Mouse (Mus musculus): ENCODE data around the gene Rtl6. TPM values are rescaled to one million over a fixed set of nuclear protein-coding genes. Genes with fewer than 3 reads are reported as not detected.

Gene Rtl6
- polyA plus RNA-seq, 1 experiment = not detected

DNA sequence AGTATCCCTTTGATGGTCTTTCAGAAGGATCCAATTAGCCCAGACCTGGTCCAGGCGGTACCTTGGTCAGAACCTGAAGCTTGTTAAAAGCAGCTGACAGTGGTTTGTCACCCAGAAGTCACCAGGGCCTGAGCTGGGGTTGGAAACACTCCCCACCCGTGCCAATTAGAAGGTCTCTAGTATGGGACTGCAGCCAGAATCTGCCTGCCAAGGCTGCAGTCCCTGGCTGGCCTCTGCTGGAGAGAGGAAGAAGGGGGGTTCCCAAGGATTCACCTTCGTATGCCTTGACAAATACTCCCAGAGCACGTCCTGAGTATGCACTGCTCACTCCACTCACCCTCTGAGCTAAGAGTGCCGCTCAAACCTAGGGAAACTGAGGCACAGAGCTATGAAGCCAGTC, 34.6 kb upstream of the Rtl6 start:
- H3K4me3 ChIP-seq (replicated peaks) = no peak overlapping the region
- TF ChIP-seq TAL1 (IDR thresholded peaks at IDR 0.05; ENCODE audit: low read length) (no peak), GATA1 (IDR thresholded peaks at IDR 0.05; ENCODE audit: low read length) (no peak)
- no peaks in the 10 kb centered on the region for H3K27me3 ChIP-seq (ENCODE audit: control insufficient read depth)
- peaks cover 56% of the 10 kb centered on the region for H3K4me1 ChIP-seq (ENCODE audit: control insufficient read depth)
- H3K9me3 ChIP-seq (ENCODE audit: control insufficient read depth, low read length) = no peaks in the 10 kb centered on the region
- no peaks in the 10 kb centered on the region for H3K36me3 ChIP-seq (ENCODE audit: control insufficient read depth)

DNA sequence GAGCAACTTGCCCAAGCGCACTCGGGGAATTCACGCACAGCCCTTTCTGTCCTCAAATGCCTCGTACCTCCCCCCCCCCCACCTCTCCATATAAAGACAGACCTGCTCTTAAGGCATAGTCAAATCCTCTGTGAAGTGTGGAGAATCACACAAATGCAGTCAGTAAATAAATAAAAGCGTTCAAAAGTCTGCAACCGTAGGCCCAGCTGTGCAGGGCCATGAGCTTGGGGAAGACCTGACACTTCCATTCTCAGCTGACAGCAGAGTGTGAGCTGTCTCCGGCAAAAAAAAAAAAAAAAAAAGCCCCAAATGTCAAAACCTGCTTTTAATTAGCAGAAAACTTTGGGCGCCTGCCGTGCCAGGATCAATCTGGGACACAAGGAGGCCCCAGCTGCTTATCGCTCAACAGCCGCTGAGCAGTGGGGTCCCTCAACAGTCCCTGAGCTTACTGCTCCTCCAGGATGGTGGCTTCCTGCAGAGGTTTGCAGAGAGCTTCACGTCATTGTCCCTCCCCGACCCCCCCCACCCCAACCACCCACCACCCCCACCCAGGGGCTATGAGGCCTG, 34.0 kb upstream of the Rtl6 start:
- no peaks in the 10 kb centered on the region for H3K36me3 ChIP-seq (ENCODE audit: control insufficient read depth)
- no peaks in the 10 kb centered on the region for H3K9me3 ChIP-seq (ENCODE audit: control insufficient read depth, low read length)
- H3K27me3 ChIP-seq (ENCODE audit: control insufficient read depth) = no peaks in the 10 kb centered on the region
- no peak for TF ChIP-seq GATA1 (IDR thresholded peaks at IDR 0.05; ENCODE audit: low read length)
- TF ChIP-seq TAL1 (IDR thresholded peaks at IDR 0.05; ENCODE audit: low read length) = no peak
- peaks cover 52% of the 10 kb centered on the region for H3K4me1 ChIP-seq (ENCODE audit: control insufficient read depth)
- H3K4me3 ChIP-seq (replicated peaks) = no peak overlapping the region

DNA sequence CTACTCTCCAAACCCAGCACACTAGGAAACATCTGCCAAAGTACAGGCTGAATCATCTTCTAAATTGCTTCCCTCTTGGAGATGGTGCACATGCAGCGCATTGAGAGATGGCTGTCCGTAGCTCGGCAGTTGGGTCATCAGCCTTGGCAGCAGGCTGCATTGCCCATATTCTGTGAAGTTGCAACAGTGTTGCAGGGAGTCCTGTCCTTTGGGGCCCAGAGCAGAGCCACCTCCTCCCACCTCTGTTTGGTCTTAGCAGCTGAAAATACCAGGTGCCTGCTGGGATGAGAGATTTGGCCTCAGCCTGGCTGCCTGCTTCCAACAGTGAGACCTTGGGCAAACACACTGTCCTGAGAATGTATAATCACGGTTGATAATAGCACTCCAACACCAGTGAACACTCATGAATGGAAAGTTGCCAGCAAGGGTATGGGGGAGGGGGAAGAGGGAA, 30.8 kb upstream of the Rtl6 start:
- H3K27me3 ChIP-seq (ENCODE audit: control insufficient read depth) = no peaks in the 10 kb centered on the region
- TF ChIP-seq GATA1 (IDR thresholded peaks at IDR 0.05; ENCODE audit: low read length) (no peak), TAL1 (IDR thresholded peaks at IDR 0.05; ENCODE audit: low read length) (no peak)
- H3K4me1 ChIP-seq (ENCODE audit: control insufficient read depth) = peaks cover 28% of the 10 kb centered on the region
- H3K36me3 ChIP-seq (ENCODE audit: control insufficient read depth) = no peaks in the 10 kb centered on the region
- H3K4me3 ChIP-seq (replicated peaks) = no peak overlapping the region
- H3K9me3 ChIP-seq (ENCODE audit: control insufficient read depth, low read length) = no peaks in the 10 kb centered on the region

DNA sequence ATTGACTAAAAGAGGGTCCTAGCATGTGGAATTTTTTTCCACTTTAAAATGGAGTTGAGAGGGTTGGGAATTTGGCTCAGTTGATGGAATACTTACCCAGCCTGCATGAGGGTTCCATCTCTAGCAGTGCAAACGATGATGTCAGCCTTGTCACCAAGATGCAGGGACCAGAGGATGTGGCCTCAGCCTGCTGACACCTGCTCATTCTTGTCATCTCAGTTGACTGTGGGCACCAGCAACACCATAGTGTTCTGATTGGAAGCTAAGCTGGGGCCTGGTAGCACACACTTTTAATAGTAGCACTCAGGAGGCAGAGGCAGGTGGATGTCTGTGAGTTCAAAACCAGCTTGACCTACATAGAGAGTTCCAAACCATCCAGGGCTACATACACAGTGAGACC, 21.0 kb upstream of the Rtl6 start:
- Histone ChIP-seq H3K36me3 (ENCODE audit: control insufficient read depth) (no peaks in the 10 kb centered on the region), H3K9me3 (ENCODE audit: control insufficient read depth, low read length) (no peaks in the 10 kb centered on the region), H3K4me1 (ENCODE audit: control insufficient read depth) (no peaks in the 10 kb centered on the region), H3K27me3 (ENCODE audit: control insufficient read depth) (peaks cover 2% of the 10 kb centered on the region; the same call in 1 of the 2 replicates), H3K4me3 (replicated peaks) (no peak overlapping the region)
- TF ChIP-seq TAL1 (IDR thresholded peaks at IDR 0.05; ENCODE audit: low read length) = no peak
- TF ChIP-seq GATA1 (IDR thresholded peaks at IDR 0.05; ENCODE audit: low read length) = no peak

DNA sequence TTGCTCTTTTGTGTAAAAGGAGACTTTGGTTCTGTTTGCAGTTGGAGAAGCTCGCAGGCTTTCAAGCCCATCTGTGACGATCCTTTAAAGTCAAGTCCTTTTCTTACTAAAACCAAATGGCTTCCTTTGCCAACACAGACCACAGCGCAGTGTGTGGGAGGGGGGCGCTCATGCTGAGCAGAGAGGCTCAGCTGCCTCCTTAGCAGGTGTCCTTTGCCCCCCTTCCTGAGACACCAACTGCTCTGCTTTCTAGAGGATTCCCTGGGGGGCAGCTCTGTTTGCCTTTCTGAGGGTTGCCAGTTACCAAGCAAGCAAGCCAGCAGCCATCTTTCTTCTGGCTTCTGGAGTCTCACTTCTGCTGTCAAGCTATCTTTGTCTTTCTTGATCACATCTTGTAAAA, 19.4 kb upstream of the Rtl6 start:
- Histone ChIP-seq H3K36me3 (ENCODE audit: control insufficient read depth) (no peaks in the 10 kb centered on the region), H3K9me3 (ENCODE audit: control insufficient read depth, low read length) (no peaks in the 10 kb centered on the region), H3K4me3 (replicated peaks) (no peak overlapping the region), H3K27me3 (ENCODE audit: control insufficient read depth) (peaks cover 2% of the 10 kb centered on the region; the same call in 1 of the 2 replicates), H3K4me1 (ENCODE audit: control insufficient read depth) (no peaks in the 10 kb centered on the region)
- no peak for TF ChIP-seq GATA1 (IDR thresholded peaks at IDR 0.05; ENCODE audit: low read length)
- no peak for TF ChIP-seq TAL1 (IDR thresholded peaks at IDR 0.05; ENCODE audit: low read length)

DNA sequence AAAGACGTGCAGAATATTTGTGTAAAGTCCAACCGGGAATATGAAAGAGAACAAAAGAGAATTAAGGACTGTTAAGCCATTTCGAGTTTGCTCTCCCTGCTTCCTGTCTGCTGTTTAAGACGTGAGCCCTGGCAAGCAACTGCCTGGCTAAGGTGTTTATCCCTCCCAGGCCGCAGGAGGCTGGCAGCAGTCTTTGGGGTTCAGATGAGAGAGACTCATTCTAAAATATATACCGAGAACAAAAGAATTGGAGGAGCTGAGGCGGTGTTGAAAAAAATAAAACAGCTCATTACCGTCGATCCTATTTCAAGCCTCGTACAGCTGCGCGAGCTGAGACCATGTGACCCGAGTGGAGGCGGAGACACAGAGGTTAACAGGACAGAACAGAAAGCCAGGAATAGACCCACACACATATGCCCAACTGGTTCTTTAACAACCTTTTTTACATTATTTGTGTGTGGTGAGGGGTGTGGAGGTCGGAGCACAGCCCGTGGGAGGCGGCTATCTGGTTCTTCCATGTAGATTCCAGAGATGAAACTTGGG, 9.0 kb upstream of the Rtl6 start:
- Histone ChIP-seq H3K36me3 (ENCODE audit: control insufficient read depth) (no peaks in the 10 kb centered on the region), H3K4me1 (ENCODE audit: control insufficient read depth) (peaks cover 3% of the 10 kb centered on the region), H3K9me3 (ENCODE audit: control insufficient read depth, low read length) (no peaks in the 10 kb centered on the region; the same call in 1 of the 2 replicates), H3K4me3 (replicated peaks) (no peak overlapping the region), H3K27me3 (ENCODE audit: control insufficient read depth) (no peaks in the 10 kb centered on the region; the same call in 1 of the 2 replicates)
- TF ChIP-seq TAL1 (IDR thresholded peaks at IDR 0.05; ENCODE audit: low read length) (no peak), GATA1 (IDR thresholded peaks at IDR 0.05; ENCODE audit: low read length) (no peak)

DNA sequence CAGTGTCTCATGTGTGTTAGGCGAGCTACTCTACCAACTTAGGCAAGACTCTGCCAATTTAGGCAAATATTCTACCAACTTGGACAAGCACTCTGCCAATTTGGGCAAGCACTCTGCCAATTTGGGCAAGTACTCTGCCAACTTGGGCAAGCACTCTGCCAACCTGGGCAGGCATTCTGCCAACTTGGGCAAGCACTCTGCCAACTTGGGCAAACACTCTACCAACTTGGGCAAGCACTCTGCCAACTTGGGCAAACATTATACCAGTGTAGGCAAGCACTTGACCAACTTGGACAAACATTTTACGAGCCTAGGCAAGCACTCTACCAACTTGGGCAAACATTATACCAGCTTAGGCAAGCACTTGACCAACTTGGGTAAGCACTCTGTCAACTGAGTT, 3.9 kb upstream of the Rtl6 start:
- Histone ChIP-seq H3K36me3 (ENCODE audit: control insufficient read depth) (no peaks in the 10 kb centered on the region), H3K9me3 (ENCODE audit: control insufficient read depth, low read length) (peaks cover 5% of the 10 kb centered on the region), H3K4me3 (replicated peaks) (no peak overlapping the region), H3K4me1 (ENCODE audit: control insufficient read depth) (peaks cover 14% of the 10 kb centered on the region), H3K27me3 (ENCODE audit: control insufficient read depth) (no peaks in the 10 kb centered on the region; the same call in 1 of the 2 replicates)
- no peak for TF ChIP-seq TAL1 (IDR thresholded peaks at IDR 0.05; ENCODE audit: low read length)
- no peak for TF ChIP-seq GATA1 (IDR thresholded peaks at IDR 0.05; ENCODE audit: low read length)

DNA sequence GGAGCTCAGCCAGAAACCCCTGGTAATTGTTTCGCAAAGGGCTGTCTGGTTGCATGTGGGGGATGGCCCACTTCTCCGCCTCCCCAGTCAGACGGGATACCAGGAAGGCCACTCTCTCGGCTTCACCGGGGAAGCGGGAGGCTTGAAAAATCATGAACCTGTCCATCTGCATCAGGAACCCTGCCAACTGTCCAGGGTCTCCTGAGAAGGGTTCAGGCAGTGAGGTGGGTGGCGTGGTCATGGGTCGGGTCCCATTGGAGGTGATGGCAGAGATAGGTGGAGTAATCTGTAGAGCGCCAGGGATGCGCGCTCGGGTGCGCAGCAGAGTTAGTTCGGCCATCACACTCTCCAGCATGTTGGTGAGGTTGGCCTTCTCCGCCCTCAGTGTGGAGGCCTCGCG, 949 bp downstream of the Rtl6 start:
- Histone ChIP-seq H3K4me1 (ENCODE audit: control insufficient read depth) (peaks cover 11% of the 10 kb centered on the region), H3K36me3 (ENCODE audit: control insufficient read depth) (no peaks in the 10 kb centered on the region), H3K4me3 (replicated peaks) (no peak overlapping the region), H3K9me3 (ENCODE audit: control insufficient read depth, low read length) (peaks cover 9% of the 10 kb centered on the region), H3K27me3 (ENCODE audit: control insufficient read depth) (no peaks in the 10 kb centered on the region)
- TF ChIP-seq TAL1 (IDR thresholded peaks at IDR 0.05; ENCODE audit: low read length) (no peak), GATA1 (IDR thresholded peaks at IDR 0.05; ENCODE audit: low read length) (no peak)

DNA sequence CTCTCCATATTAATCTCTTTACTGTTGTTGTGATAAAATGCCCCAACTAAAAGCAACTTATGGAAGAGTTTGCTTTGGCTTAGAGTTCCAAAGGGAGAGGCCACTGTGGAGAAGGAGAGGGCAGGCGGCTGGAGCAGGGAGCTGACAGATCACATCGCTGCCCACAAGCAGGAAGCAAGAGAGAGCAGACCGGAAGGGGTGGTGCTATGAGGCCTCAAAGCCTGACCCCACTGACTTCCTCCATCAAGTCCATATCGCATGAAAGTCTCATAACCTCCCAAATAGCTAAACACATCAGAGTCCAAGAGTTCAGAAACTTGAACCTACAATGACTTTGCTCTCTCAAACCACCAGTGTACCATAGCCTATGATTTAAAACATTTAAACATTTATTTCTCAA, 6.6 kb downstream of the Rtl6 start:
- TF ChIP-seq GATA1 (IDR thresholded peaks at IDR 0.05; ENCODE audit: low read length) = no peak
- no peak for TF ChIP-seq TAL1 (IDR thresholded peaks at IDR 0.05; ENCODE audit: low read length)
- no peaks in the 10 kb centered on the region for H3K4me1 ChIP-seq (ENCODE audit: control insufficient read depth)
- H3K36me3 ChIP-seq (ENCODE audit: control insufficient read depth) = no peaks in the 10 kb centered on the region
- peaks cover under 1% of the 10 kb centered on the region; the same call in 1 of the 2 replicates for H3K9me3 ChIP-seq (ENCODE audit: control insufficient read depth, low read length)
- H3K27me3 ChIP-seq (ENCODE audit: control insufficient read depth) = no peaks in the 10 kb centered on the region
- H3K4me3 ChIP-seq (replicated peaks) = no peak overlapping the region
